Mouse (Mus musculus) c-Kit-positive CD71-positive TER-119-negative erythroid progenitor cells, embryonic 14.5 days (primary cell): ENCODE measurements around the gene Akr1c18.
A peak's percentile ranks its signal among the peaks of the same experiment; 100 is the strongest.
"Not testable (repeated sequence)": the region's sequence is repeated elsewhere in the genome, so short reads cannot be mapped to it uniquely, and the experiment has no call there.

ENCODE experiments used
- DNase-seq: peaks from one replicate; pipeline ENCODE4 v3.0.0-alpha.2; 2013; ENCODE audit warnings: low read depth

Akr1c18 gene

GRCm38 (mm10) chr13:4150518-4150917, at the start of gene Akr1c18:
Akr1c18 (minus strand) TSS chr13:4150654.
- DNase-seq = no peak

- DNase-seq = no peak
These were observed 42.1 kb upstream of the Akr1c18 start for GRCm38 (mm10) chr13:4192511-4192910.

GRCm38 (mm10) chr13:4190904-4191303, 40.5 kb upstream of the Akr1c18 start, which contains the start of gene Akr1c13:
Akr1c13 (plus strand) TSS chr13:4191150.
- no peak for DNase-seq

GRCm38 (mm10) chr13:4188174-4188573, 37.7 kb upstream of the Akr1c18 start:
- no peak for DNase-seq

- DNase-seq = not testable (repeated sequence)
These were observed 36.4 kb upstream of the Akr1c18 start for GRCm38 (mm10) chr13:4186641-4187411.

GRCm38 (mm10) chr13:4183116-4183515, 32.7 kb upstream of the Akr1c18 start:
- DNase-seq = no peak

- not testable (repeated sequence) for DNase-seq
These were observed 30.9 kb upstream of the Akr1c18 start for GRCm38 (mm10) chr13:4181321-4181720.

- no peak for DNase-seq
These were observed 22.5 kb upstream of the Akr1c18 start for GRCm38 (mm10) chr13:4172978-4173377.

GRCm38 (mm10) chr13:4168006-4168405, 17.6 kb upstream of the Akr1c18 start:
- DNase-seq = no peak

GRCm38 (mm10) chr13:4155286-4155685, 4.8 kb upstream of the Akr1c18 start:
- DNase-seq = no peak

- DNase-seq = no peak
These were observed 3.1 kb upstream of the Akr1c18 start for GRCm38 (mm10) chr13:4153593-4153992.

- no peak for DNase-seq
These were observed 2.5 kb upstream of the Akr1c18 start for GRCm38 (mm10) chr13:4152908-4153307.

- DNase-seq = no peak
These were observed 6.2 kb downstream of the Akr1c18 start for GRCm38 (mm10) chr13:4144261-4144660.

- no peak for DNase-seq
These were observed 17.4 kb downstream of the Akr1c18 start for GRCm38 (mm10) chr13:4133070-4133469.

GRCm38 (mm10) chr13:4131721-4132120, 18.7 kb downstream of the Akr1c18 start:
- DNase-seq = no peak

GRCm38 (mm10) chr13:4131317-4131716, 19.1 kb downstream of the Akr1c18 start:
- no peak for DNase-seq

- no peak for DNase-seq
These were observed 21.4 kb downstream of the Akr1c18 start for GRCm38 (mm10) chr13:4129100-4129499.

GRCm38 (mm10) chr13:4125846-4126245, 24.6 kb downstream of the Akr1c18 start:
- not testable (repeated sequence) for DNase-seq

- DNase-seq = not testable (repeated sequence)
These were observed 26.0 kb downstream of the Akr1c18 start for GRCm38 (mm10) chr13:4124471-4124870.

- DNase-seq = no peak
These were observed 27.3 kb downstream of the Akr1c18 start for GRCm38 (mm10) chr13:4123146-4123545.

GRCm38 (mm10) chr13:4119181-4119904, 31.1 kb downstream of the Akr1c18 start:
- DNase-seq = no peak

GRCm38 (mm10) chr13:4110281-4111188, 39.9 kb downstream of the Akr1c18 start:
- DNase-seq = peak; percentile 17
